Mouse (Mus musculus): ENCODE measurements around the gene Dach2. TPM values are rescaled to one million over a fixed set of nuclear protein-coding genes. Genes with fewer than 3 reads are reported as not detected.

Gene Dach2
- total RNA-seq, 2 experiments from 2014 or later, result not detected

Other genes with a start within 250 kb of the Dach2 start
- 20.4 and 28.8 TPM in 2 replicates for gene Chm, start 112.0 kb upstream of the Dach2 start, total RNA-seq (2015)
- 31.2 and 32.9 TPM in 2 replicates for gene Chm, start 112.0 kb upstream of the Dach2 start, total RNA-seq (2017)

Measured in megakaryocyte, adult 5-6 weeks (primary cell).